Mouse (Mus musculus) CH12.LX (cell line): Measurements from ENCODE around the gene Elovl5. TPM values are rescaled to one million over a fixed set of nuclear protein-coding genes. Genes with fewer than 3 reads are reported as not detected.

Source experiments
- DNase-seq: peaks from one replicate; pipeline ENCODE4 v3.0.0-alpha.2; 2013; ENCODE audit errors: extremely low read depth
- H3K27ac ChIP-seq: 2 replicates; pipeline ENCODE4 v1.5.1; 2012; ENCODE audit warnings: low read depth, mild to moderate bottlenecking, control low read depth, moderate library complexity; ENCODE audit not compliant: insufficient read depth
- H3K27me3 ChIP-seq: replicated peaks from 2 replicates; pipeline ENCODE3; 2012; ENCODE audit warnings: inconsistent platforms
- H3K36me3 ChIP-seq, 2 experiments: replicated peaks in 1 of 2; 2 replicates each; pipeline versions ENCODE3 to v1.6.1; 2012; ENCODE audit warnings: inconsistent platforms in 1 of 2, low read length in 1 of 2, mild to moderate bottlenecking in 1 of 2, mixed read lengths in 1 of 2, moderate library complexity in 1 of 2; ENCODE audit not compliant: control insufficient read depth in 1 of 2, insufficient read depth in 1 of 2
- H3K4me1 ChIP-seq, 2 experiments: 2 replicates each; pipeline ENCODE4 v1.6.1; 2012; ENCODE audit warnings: inconsistent platforms in 1 of 2, moderate library complexity in 1 of 2; ENCODE audit not compliant: insufficient read depth in 2 of 2, control insufficient read depth in 1 of 2
- H3K4me2 ChIP-seq: 2 replicates; pipeline ENCODE4 v1.6.1; 2012; ENCODE audit warnings: low read depth, mild to moderate bottlenecking, control low read depth; ENCODE audit not compliant: poor library complexity, insufficient read depth, severe bottlenecking
- H3K4me3 ChIP-seq, 3 experiments: fragments of 150-350 bp in 1 of 3; sonication (generic) in 1 of 3; replicated peaks in 1 of 3; 2 replicates each; pipeline versions ENCODE3 to v1.5.1; 2011 to 2012; ENCODE audit warnings: low read depth in 2 of 3, low read length in 2 of 3, mild to moderate bottlenecking in 2 of 3, moderate library complexity in 2 of 3, control low read depth in 1 of 3, improper control_type of control experiment in 1 of 3, inconsistent platforms in 1 of 3, mixed read lengths in 1 of 3; ENCODE audit not compliant: poor library complexity in 1 of 3
- H3K79me2 ChIP-seq: replicated peaks from 2 replicates; pipeline ENCODE4 v1.6.1; 2012; ENCODE audit warnings: mild to moderate bottlenecking, moderate library complexity; ENCODE audit not compliant: control insufficient read depth, poor library complexity, insufficient read depth, severe bottlenecking; ENCODE audit errors: extremely low read depth
- H3K9ac ChIP-seq: 2 replicates; pipeline ENCODE4 v1.6.1; 2012; ENCODE audit warnings: low read depth, mild to moderate bottlenecking, control low read depth, moderate library complexity; ENCODE audit not compliant: insufficient read depth
- H3K9me3 ChIP-seq: replicated peaks from 2 replicates; pipeline ENCODE3; 2012; ENCODE audit warnings: low read length, inconsistent platforms, mixed read lengths
- CHD1 ChIP-seq: IDR thresholded peaks from 2 replicates; pipeline ENCODE4 v1.6.1; 2012; ENCODE audit warnings: low read depth, low read length, improper control_type of control experiment, inconsistent platforms
- CTCF ChIP-seq, 2 experiments: IDR thresholded peaks in 1 of 2; conservative IDR thresholded peaks in 1 of 2; 2 replicates each; pipeline ENCODE4 v1.5.1; 2011 to 2012; ENCODE audit warnings: low read depth in 2 of 2, low read length in 2 of 2, improper control_type of control experiment in 1 of 2, inconsistent platforms in 1 of 2, mild to moderate bottlenecking in 1 of 2, moderate library complexity in 1 of 2
- E2F4 ChIP-seq: IDR thresholded peaks from 2 replicates; pipeline ENCODE4 v1.6.1; 2011; ENCODE audit warnings: low read depth, low read length, improper control_type of control experiment; ENCODE audit not compliant: insufficient replicate concordance
- JUND ChIP-seq: conservative IDR thresholded peaks from 2 replicates; pipeline ENCODE4 v1.6.1; 2011; ENCODE audit warnings: low read depth, low read length, improper control_type of control experiment
- MEF2A ChIP-seq: IDR thresholded peaks from 2 replicates; pipeline ENCODE4 v1.6.1; 2014; ENCODE audit warnings: low read depth, mild to moderate bottlenecking, inconsistent platforms, low read length, improper control_type of control experiment, borderline replicate concordance
- MXI1 ChIP-seq: IDR thresholded peaks from 2 replicates; pipeline ENCODE4 v1.6.1; 2011; ENCODE audit warnings: mild to moderate bottlenecking, low read depth, low read length, improper control_type of control experiment
- POLR2AphosphoS2 ChIP-seq: IDR thresholded peaks from 2 replicates; pipeline ENCODE4 v1.6.1; 2011; ENCODE audit warnings: low read depth, low read length, improper control_type of control experiment
- RCOR1 ChIP-seq: conservative IDR thresholded peaks from 2 replicates; pipeline ENCODE4 v1.6.1; 2012; ENCODE audit warnings: low read depth, mild to moderate bottlenecking, inconsistent platforms, low read length, improper control_type of control experiment
- SIN3A ChIP-seq: IDR thresholded peaks from 2 replicates; pipeline ENCODE4 v1.6.1; 2012; ENCODE audit warnings: low read length, improper control_type of control experiment, inconsistent platforms
- SMC3 ChIP-seq: IDR thresholded peaks from 2 replicates; pipeline ENCODE4 v1.6.1; 2011; ENCODE audit warnings: low read depth, low read length, improper control_type of control experiment
- UBTF ChIP-seq: IDR thresholded peaks from 2 replicates; pipeline ENCODE4 v1.6.1; 2012; ENCODE audit warnings: low read depth, mild to moderate bottlenecking, inconsistent platforms, low read length, improper control_type of control experiment, moderate library complexity
- USF1 ChIP-seq: IDR thresholded peaks from 2 replicates; pipeline ENCODE4 v1.6.1; 2014; ENCODE audit warnings: low read depth, mild to moderate bottlenecking, inconsistent platforms, low read length, improper control_type of control experiment
- ZMIZ1 ChIP-seq: IDR thresholded peaks from 2 replicates; pipeline ENCODE4 v1.6.1; 2012; ENCODE audit warnings: low read depth, mild to moderate bottlenecking, inconsistent platforms, low read length, improper control_type of control experiment
- dilution Hi-C: fragments of 300-500 bp; cut with MboI; formaldehyde crosslinking; loops from 2 replicates; pipeline ENCODE4 v1.14.3; 2020; ENCODE audit warnings: low sequenced_read_pairs; ENCODE audit not compliant: extremely low pct_unique_long_range_greater_than_20kb, extremely low pct_ligation_motif_present
- in situ Hi-C: fragments of 300-500 bp; cut with MboI; formaldehyde crosslinking; loops from 3 replicates; pipeline ENCODE4 v1.14.3; 2019; ENCODE audit warnings: low sequenced_read_pairs, low pct_ligation_motif_present, low pct_unique_long_range_greater_than_20kb, mixed read lengths
- polyA plus RNA-seq: library from polyadenylated mRNA; unstranded; fragments of >175 nt; gene quantifications from 2 replicates; pipeline ENCODE4 v1.2.1, GENCODE M21; 2012; ENCODE audit warnings: low read depth; ENCODE audit not compliant: insufficient read length
- total RNA-seq, 2 experiments: library from RNA; depleted of rRNA; stranded (reverse); fragments of 300-350 nt in 1 of 2; fragments of >200 nt in 1 of 2; gene quantifications; 2 replicates each; pipeline ENCODE4 v1.2.3; 2012 to 2014

Gene Elovl5
- total and polyA plus RNA-seq, 3 experiments, result 44.0 to 122 (median 63.0) TPM

DNA sequence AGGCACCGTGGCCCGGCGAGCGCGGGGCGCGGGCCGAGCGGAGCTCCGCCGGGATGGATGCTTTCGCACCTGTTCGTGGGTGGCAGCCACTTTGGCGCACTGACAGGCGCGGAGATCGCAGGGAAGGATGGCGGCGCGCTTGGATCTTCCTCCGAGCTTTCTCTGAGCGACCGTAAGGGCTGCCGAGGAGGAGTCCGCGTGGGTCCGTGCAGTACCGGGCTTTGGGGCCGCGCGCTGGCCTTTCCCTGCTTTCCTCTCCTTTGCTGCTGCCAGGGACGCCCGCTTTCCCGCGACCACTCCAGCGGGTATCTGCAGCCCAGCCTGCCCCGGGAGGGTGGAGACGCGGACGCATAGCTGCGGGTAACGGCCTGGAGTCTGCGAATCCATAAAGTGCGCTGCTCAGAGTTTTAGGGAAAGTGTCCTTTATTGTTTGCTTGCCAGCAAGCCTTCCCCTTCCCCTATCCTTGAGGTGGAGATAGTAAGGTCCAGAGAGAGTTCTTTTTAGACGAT is 513 bp downstream of the Elovl5 start:
- no peak for DNase-seq
- in situ Hi-C loops, result no loop called here
- H3K9ac ChIP-seq, result peak overlapping the region; percentile 56
- 0 out of 2 replicates have a peak, but pooled peaks have one; percentile 2 for TF ChIP-seq MXI1
- TF ChIP-seq USF1, result no peak
- no peak for TF ChIP-seq CTCF (conservative IDR thresholded peaks at IDR 0.05 in 1 of 2, IDR thresholded peaks at IDR 0.05 in 1 of 2; ENCODE audit: low read depth in 2 of 2, low read length in 2 of 2)
- H3K9me3 ChIP-seq, result no peaks in the 10 kb centered on the region
- H3K36me3 ChIP-seq, result peaks cover 0 to 32% of the 10 kb centered on the region in 2 experiments
- no peak overlapping the region for H3K27ac ChIP-seq
- H3K4me1 ChIP-seq, result peaks cover 13 to 79% of the 10 kb centered on the region in 2 experiments
- peaks cover 23% of the 10 kb centered on the region for H3K79me2 ChIP-seq
- peak overlapping the region; percentile 70 to 97 (median 93) for H3K4me3 ChIP-seq
- no peaks in the 10 kb centered on the region for H3K27me3 ChIP-seq
- dilution Hi-C loops, result no loop called here
- peak overlapping the region; percentile 94 for H3K4me2 ChIP-seq

DNA sequence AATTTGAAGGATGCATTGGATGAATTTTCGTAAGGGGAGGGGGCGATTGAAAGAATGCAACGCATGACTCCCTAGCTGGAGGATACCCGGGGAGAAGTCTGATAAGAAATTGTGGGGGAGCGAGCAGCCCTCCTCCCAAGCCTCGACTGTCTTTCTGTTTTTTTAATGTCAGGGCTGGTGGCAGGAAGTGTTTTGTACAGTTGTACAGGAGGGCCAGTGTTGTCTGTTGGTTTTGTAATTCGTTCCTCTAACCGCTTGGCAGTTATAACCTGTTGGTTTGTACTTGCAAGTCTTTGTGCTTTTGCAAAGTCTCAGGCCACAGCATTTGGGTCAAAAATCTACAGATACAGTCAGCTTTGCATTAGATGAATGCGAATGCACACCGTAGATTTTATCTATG is 1.0 kb downstream of the Elovl5 start:
- Histone ChIP-seq H3K27me3 (no peaks in the 10 kb centered on the region), H3K4me2 (peak overlapping the region; percentile 94), H3K4me3 (peak overlapping the region; percentile 70 to 97 (median 93)), H3K79me2 (peaks cover 24% of the 10 kb centered on the region), H3K4me1 (peaks cover 15 to 82% of the 10 kb centered on the region in 2 experiments), H3K9ac (peak overlapping the region; percentile 56), H3K27ac (no peak overlapping the region), H3K36me3 (peaks cover 2 to 35% of the 10 kb centered on the region in 2 experiments), H3K9me3 (no peaks in the 10 kb centered on the region)
- in situ Hi-C loops (no loop called here), dilution Hi-C loops (no loop called here)
- TF ChIP-seq SMC3, result no peak
- no peak for TF ChIP-seq E2F4
- no peak for TF ChIP-seq RCOR1
- TF ChIP-seq CHD1, result no peak
- TF ChIP-seq ZMIZ1, result no peak
- TF ChIP-seq JUND, result no peak
- TF ChIP-seq MEF2A, result no peak
- TF ChIP-seq SIN3A, result no peak
- no peak for TF ChIP-seq UBTF
- no peak for TF ChIP-seq POLR2AphosphoS2
- DNase-seq, result no peak
